Mouse (Mus musculus): Measurements from ENCODE around the gene I0C0044D17Rik.

DNA sequence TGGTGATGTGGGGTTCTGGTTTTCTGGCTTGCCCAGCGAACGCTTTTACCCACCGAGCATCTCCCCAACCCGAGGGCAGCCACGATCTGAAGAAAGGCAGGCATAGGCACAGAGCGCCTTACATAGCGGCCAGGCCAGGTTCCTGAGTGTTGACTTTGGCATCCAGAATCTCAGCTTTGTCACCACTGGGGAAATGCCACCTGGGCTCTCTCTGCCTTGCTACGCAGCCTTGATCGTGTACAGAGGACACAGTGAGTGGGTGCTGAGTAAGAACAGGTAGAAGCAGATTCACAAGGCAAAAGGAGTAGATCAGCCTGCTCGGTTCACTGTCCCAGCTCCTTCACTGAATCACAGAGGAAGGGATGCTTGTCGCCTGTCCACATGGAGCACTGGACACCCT lies 21.9 kb downstream of the I0C0044D17Rik start:
- TF ChIP-seq CTCF (IDR thresholded peaks at IDR 0.05; ENCODE audit: extremely low read depth, insufficient read depth, low read length) = no peak
- TF ChIP-seq POLR2A (IDR thresholded peaks at IDR 0.05; ENCODE audit: extremely low read depth, insufficient read depth, low read length) = no peak
